Mouse (Mus musculus): ENCODE data around the gene Gm17631.
"Not testable (repeated sequence)": the region's sequence is repeated elsewhere in the genome, so short reads cannot be mapped to it uniquely, and the experiment has no call there.

Gm17631 gene

DNA sequence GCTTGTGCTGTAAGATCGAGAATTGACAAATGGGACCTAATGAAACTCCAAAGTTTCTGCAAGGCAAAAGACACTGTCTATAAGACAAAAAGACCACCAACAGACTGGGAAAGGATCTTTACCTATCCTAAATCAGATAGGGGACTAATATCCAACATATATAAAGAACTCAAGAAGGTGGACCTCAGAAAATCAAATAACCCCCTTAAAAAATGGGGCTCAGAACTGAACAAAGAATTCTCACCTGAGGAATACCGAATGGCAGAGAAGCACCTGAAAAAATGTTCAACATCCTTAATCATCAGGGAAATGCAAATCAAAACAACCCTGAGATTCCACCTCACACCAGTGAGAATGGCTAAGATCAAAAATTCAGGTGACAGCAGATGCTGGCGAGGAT lies at the start of gene Gm17631:
Gm17631 (plus strand) TSS at position 301 of the 400 bp plus-strand sequence.
- not testable (repeated sequence) for DNase-seq

DNA sequence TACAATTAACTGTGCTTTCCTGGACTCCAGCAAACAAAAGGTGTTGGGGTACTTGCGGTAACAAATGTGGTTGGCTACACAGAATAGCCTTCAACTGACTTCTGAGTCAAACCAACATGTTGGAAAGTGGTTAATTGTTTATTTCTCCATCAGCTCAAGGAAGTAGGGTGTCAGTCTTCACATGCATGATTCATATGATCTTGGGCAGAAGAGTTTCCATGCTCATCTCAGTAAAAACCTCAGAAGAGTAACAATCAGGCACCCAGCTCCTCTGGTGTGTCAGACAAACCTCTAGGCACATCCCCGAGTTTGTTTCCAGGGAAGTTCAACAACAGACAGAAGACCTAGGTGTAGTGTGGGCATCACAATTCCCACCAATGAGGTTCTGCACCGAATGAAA lies 44.7 kb upstream of the Gm17631 start:
- DNase-seq = no peak

DNA sequence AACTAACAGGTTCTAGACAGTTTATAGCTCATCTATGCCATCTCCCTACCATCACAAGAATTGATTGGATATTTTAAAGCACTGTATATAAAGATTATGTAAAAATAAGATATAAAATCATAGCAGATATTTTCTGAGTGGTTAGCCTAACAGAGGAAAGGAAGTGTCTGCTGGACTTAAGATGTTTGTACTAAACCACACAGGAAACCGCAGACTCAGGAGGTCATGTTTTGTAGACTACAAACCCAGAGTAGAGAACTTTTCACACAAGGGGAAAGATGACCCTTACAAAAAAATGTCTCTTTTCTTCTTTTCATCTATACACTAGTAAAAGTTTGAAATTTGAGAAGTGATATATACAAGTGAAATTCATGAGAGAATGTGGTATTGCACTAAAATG lies 38.4 kb upstream of the Gm17631 start:
- DNase-seq = no peak

DNA sequence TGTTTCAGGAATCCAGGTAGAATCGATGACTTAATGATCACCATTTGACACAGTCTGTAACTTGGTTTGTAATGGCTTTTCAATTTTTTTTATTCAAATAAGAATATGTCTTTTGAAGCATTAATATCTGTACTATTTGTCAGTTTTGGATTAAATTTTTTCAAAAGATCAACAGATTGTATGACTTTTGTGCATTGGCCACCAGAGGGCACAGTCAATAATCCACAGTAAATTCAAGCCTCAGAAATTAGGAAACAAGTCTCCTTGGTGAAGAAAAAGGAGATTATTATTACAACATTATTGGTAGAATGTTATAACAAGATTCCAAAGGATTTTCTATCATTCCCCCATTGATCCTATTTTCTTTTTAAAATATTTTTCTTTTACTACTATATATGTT lies 36.9 kb upstream of the Gm17631 start:
- DNase-seq = no peak

DNA sequence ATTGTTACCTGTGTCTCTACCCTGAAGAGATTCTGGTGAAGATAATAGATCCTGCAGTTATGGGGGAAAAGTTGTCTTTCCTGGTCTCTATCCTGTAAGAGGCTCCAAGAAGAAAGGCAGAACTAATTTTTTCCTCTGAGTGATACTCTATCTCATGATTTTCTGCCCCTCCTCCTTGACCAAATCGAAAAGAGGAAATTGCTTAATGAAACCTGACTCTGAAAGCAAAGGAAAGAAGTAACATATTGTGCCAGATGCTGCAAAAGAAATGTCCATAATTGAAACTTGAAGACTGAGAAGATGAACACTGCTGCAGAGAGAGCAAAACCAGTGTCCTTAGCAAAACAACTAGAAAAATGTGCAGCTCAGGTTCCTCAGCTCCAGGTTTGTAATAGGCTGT lies 14.1 kb downstream of the Gm17631 start, which contains the start of gene Klra17:
Klra17 (minus strand) TSS at position 124 of the 400 bp plus-strand sequence.
- no peak for DNase-seq

DNA sequence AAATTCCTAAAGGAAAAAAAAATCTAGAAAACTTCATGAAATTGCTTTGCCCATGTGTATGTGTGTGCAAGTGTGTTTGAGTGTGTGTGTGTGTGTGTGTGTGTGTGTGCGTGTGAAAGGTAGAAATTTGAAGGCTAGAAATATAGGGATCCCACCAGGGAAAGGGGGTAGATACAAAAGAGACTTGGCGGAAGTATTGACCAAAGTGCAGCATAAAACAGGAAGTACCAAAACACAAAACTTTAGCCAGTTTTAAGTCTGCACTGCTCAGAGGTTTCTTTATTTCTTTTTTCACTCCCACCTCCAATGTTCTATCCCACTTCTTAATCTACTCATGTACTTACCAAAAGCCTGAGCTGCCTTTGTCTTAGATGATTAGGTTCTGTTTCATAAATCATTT lies 20.1 kb downstream of the Gm17631 start:
- no peak for DNase-seq

Data from kidney, postnatal 4 days (tissue).